Mouse (Mus musculus) C2C12 (cell line): ENCODE results near the gene Pecr.

Experiments used
- CTCF ChIP-seq: IDR thresholded peaks from one replicate; pipeline ENCODE4 v1.5.1; 2011; ENCODE audit not compliant: control insufficient read depth, insufficient read depth, insufficient read length
- MAX ChIP-seq: IDR thresholded peaks from one replicate; pipeline ENCODE4 v1.6.1; 2011; ENCODE audit warnings: mild to moderate bottlenecking, control low read depth
- MYOD1 ChIP-seq: IDR thresholded peaks from one replicate; pipeline ENCODE4 v1.6.1; 2011; ENCODE audit warnings: low read depth; ENCODE audit not compliant: control insufficient read depth, insufficient read length

- TF ChIP-seq CTCF (no peak), MAX (no peak), MYOD1 (no peak)
These were observed 24.8 kb upstream of the Pecr start for GRCm38 (mm10) chr1:72308919-72309318.
